Mouse (Mus musculus) liver, embryonic 15.5 days (tissue): ENCODE data around the gene Klra10. TPM values are rescaled to one million over a fixed set of nuclear protein-coding genes. Genes with fewer than 3 reads are reported as not detected.
"Not testable (repeated sequence)": the region's sequence is repeated elsewhere in the genome, so short reads cannot be mapped to it uniquely, and the experiment has no call there.

Experiments used
- ATAC-seq: fragments of 200-750 bp; cut with Nextera tagmentation; 2 replicates; pipeline ENCODE4 v1.8.0; 2017; ENCODE audit warnings: moderate number of reproducible peaks, mild to moderate bottlenecking, moderate library complexity; ENCODE audit not compliant: insufficient read depth
- H3K27ac ChIP-seq: fragments of 300-500 bp; sonication (generic); replicated peaks from 2 replicates; pipeline ENCODE4 v1.5.1; 2015; ENCODE audit warnings: mild to moderate bottlenecking, inconsistent platforms
- H3K27me3 ChIP-seq: fragments of 300-500 bp; sonication (generic); 2 replicates; pipeline ENCODE4 v1.6.1; 2015; ENCODE audit warnings: mild to moderate bottlenecking, inconsistent platforms
- H3K36me3 ChIP-seq: fragments of 300-500 bp; sonication (generic); replicated peaks from 2 replicates; pipeline ENCODE4 v1.6.1; 2015; ENCODE audit warnings: moderate library complexity, mild to moderate bottlenecking, inconsistent platforms
- H3K4me1 ChIP-seq: fragments of 300-500 bp; sonication (generic); replicated peaks from 2 replicates; pipeline ENCODE4 v1.6.1; 2015; ENCODE audit warnings: inconsistent platforms
- H3K4me2 ChIP-seq: fragments of 300-500 bp; sonication (generic); 2 replicates; pipeline ENCODE4 v1.6.1; 2015; ENCODE audit warnings: moderate library complexity, mild to moderate bottlenecking, inconsistent platforms
- H3K4me3 ChIP-seq: fragments of 300-500 bp; sonication (generic); replicated peaks from 2 replicates; pipeline ENCODE4 v1.5.1; 2015; ENCODE audit warnings: mild to moderate bottlenecking, inconsistent platforms
- H3K9ac ChIP-seq: fragments of 300-500 bp; sonication (generic); 2 replicates; pipeline ENCODE4 v1.6.1; 2015; ENCODE audit warnings: moderate library complexity, mild to moderate bottlenecking, inconsistent platforms
- H3K9me3 ChIP-seq: fragments of 300-500 bp; sonication (generic); replicated peaks from 2 replicates; pipeline ENCODE4 v1.6.1; 2016; ENCODE audit warnings: inconsistent platforms
- WGBS: fragments of 180-500 bp; shearing (Covaris S2); methylation state at CpG from one replicate; pipeline ENCODE4 v1.1.7; 2015; ENCODE audit warnings: mixed read lengths; ENCODE audit not compliant: insufficient replicate concordance; 5-methylcytosine and 5-hydroxymethylcytosine counted together
- polyA plus RNA-seq: library from polyadenylated mRNA; unstranded; fragments of >200 nt; fragmentation: Nextera tagmentation; extraction: Ambion mirVana; gene quantifications from 2 replicates; pipeline ENCODE4 v1.2.1, GENCODE M21; 2015

The Klra10 gene
- polyA plus RNA-seq = not detected in 2 replicates

DNA sequence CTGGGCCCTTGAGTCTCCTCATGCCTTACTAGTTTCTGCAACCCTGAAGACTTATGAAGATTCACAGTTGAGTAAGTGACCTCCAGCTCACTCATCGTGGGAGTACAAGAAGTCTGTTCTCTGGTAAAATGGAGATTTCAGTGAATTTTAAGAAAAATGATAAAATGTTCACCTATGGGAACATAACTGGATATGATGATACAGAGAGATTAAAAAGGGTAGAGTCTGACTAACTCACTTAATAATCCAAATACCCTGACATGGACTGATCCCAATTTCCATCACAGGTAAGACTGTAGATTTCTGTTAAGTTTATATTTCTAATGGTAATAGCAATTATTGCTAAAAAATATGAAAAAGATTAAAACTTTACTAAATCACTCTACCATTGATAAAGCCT, at the start of gene Klra10:
Gene Klra10 (minus strand): TSS at position 101 of the 400 bp plus-strand sequence.
- 48% methylated on average over 1 of the region's 1 CpGs for WGBS
- H3K9ac ChIP-seq, H3K4me1 ChIP-seq, H3K4me3 ChIP-seq, H3K36me3 ChIP-seq, H3K4me2 ChIP-seq, ATAC-seq, H3K9me3 ChIP-seq, H3K27ac ChIP-seq, H3K27me3 ChIP-seq: not testable (repeated sequence)

DNA sequence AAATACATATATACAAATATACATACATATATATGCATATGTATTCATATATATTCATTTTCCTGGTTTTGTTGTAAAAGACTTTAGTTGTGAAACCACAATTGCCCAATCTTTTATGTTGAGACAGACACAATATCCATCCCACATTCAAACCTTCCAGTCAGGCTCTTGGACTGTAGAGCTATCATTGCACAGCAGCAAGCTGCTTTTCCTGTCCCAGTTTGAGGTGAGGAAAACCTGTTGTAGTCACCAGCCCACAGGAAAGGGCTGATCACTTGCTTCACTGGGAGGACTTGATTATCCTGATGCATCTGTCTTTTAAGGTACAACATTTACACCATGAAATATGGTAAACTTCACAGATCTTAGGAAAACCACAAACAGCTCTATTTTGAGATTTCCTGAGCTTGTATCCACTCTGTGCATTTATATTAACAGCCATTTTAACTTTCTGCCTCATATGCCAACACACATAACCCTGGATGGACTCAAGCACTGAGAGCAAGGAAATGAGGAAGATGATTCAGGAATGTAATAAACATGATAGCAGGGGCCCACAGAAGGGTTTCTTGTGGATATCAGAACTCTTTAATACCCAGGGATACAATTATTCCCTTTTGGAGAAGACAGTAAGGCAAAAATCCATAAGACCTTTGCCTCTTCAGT, 6.4 kb upstream of the Klra10 start:
- no peak for ATAC-seq
- Histone ChIP-seq H3K36me3 (no peaks in the 10 kb centered on the region), H3K9ac (no peak overlapping the region), H3K27me3 (no peaks in the 10 kb centered on the region), H3K27ac (no peak overlapping the region), H3K9me3 (no peaks in the 10 kb centered on the region), H3K4me1 (no peaks in the 10 kb centered on the region), H3K4me2 (no peak overlapping the region), H3K4me3 (no peak overlapping the region)

DNA sequence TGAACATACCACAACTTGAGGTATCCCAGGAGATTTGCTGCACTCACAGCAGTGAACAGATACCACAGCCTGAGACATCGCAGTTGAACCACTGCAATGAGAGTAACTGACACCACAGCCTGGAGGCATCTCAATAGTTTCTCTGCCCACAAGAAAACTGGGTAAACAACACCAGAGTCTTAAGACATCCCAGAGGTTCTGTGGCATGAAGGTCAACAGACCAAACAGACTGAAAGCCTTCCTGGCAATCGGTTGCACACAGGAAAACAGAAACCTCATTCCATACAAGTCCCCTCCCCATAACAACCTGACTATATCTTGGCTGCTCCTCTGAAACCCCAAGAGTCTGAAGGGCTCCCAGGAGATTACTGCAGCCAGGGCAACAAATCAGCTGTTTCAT, 26.4 kb downstream of the Klra10 start:
- H3K9me3 ChIP-seq = no peaks in the 10 kb centered on the region

DNA sequence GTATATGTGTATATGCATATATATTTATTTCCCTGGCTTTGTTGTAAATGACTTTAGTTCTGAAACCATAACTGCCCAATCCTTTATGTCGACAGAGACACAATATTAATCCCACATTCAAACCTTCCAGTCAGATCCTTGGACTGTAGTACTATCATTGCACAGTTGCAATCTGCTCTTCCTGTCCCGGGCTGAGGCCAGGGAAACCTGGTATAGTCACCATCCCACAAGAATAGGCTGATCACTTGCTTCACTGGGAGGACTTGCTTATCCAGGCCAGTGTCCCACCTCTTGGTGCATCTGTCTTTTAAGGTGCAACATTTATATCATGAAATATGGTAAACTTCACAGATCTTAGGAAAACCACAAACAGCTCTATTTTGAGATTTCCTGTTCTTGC, 44.2 kb downstream of the Klra10 start:
- H3K27me3 ChIP-seq = no peaks in the 10 kb centered on the region
- no peak overlapping the region for H3K9ac ChIP-seq
- no peaks in the 10 kb centered on the region for H3K9me3 ChIP-seq
- H3K4me1 ChIP-seq = no peaks in the 10 kb centered on the region
- 22% methylated on average over 2 of the region's 2 CpGs for WGBS
- no peak overlapping the region for H3K4me3 ChIP-seq
- no peaks in the 10 kb centered on the region for H3K36me3 ChIP-seq
- no peak for ATAC-seq
- H3K4me2 ChIP-seq = no peak overlapping the region
- H3K27ac ChIP-seq = no peak overlapping the region

More for the DNA sequence above, 26.4 kb downstream of the Klra10 start:
- H3K9ac ChIP-seq = no peak overlapping the region
- WGBS = 68% methylated on average over 2 of the region's 2 CpGs
- no peaks in the 10 kb centered on the region for H3K36me3 ChIP-seq
- no peak for ATAC-seq
- H3K27me3 ChIP-seq = no peaks in the 10 kb centered on the region
- no peak overlapping the region for H3K4me2 ChIP-seq
- H3K27ac ChIP-seq = no peak overlapping the region
- no peaks in the 10 kb centered on the region for H3K4me1 ChIP-seq
- no peak overlapping the region for H3K4me3 ChIP-seq

DNA sequence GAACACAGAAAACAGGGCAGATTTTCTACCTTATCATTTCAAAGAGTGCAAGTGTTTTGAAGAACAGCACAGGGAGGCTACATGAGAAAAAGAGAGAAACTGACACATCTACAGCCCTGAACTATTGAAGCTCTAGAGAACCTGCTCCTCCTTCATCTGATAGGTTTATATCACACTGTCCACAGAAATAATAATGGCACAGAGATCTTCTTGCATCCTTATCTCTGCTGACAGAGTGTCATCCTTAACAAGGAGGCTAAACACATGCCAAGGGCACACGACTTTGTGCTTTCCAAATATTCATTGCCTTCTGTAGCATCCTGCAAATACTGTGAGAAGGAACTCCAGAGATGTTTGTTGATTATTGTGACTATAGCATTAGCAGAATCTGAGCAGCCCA, 45.1 kb downstream of the Klra10 start:
- Histone ChIP-seq H3K4me2 (no peak overlapping the region), H3K9me3 (no peaks in the 10 kb centered on the region), H3K27me3 (no peaks in the 10 kb centered on the region), H3K9ac (no peak overlapping the region), H3K4me3 (no peak overlapping the region), H3K4me1 (no peaks in the 10 kb centered on the region), H3K27ac (no peak overlapping the region), H3K36me3 (no peaks in the 10 kb centered on the region)
- WGBS = 27% methylated on average over 1 of the region's 1 CpGs
- ATAC-seq = no peak

DNA sequence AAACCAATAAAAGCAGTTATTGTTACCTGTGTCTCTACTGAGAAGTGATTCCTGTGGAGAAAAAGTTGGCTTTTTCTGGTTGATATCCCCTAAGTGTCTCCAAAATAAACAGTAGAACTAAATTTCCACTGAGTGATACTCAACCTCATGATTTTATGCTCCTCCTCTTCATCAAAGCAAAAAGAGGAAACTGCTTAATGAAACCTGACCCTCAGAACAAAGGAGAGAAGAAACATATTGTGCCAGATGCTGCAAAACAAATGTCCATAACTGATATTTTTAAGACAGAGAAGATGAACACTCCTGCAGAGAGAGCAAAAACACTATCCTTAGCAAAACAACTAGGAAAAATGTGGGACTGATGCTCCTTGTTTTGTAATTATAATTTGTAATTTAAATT, 48.5 kb downstream of the Klra10 start, which contains the start of gene Klra7:
Gene Klra7 (minus strand): TSS at position 101 of the 400 bp plus-strand sequence.
- Histone ChIP-seq H3K4me2 (no peak within 1 kb of the TSS), H3K9ac (no peak within 1 kb of the TSS), H3K27ac (no peak within 1 kb of the TSS), H3K36me3 (no peaks in the 10 kb centered on the region), H3K4me1 (no peaks in the 10 kb centered on the region), H3K4me3 (no peak within 1 kb of the TSS), H3K27me3 (no peaks in the 10 kb centered on the region), H3K9me3 (no peaks in the 10 kb centered on the region)
- ATAC-seq = no peak

Other genes with a start within 250 kb of the Klra10 start
- gene Klra4, start 214.7 kb downstream of the Klra10 start, polyA plus RNA-seq = not detected in 2 replicates
- not detected in 2 replicates for gene Klra8, start 152.0 kb downstream of the Klra10 start, polyA plus RNA-seq
- not detected in 2 replicates for gene Klra9, start 88.8 kb downstream of the Klra10 start, polyA plus RNA-seq
- gene Klra7, start 48.6 kb downstream of the Klra10 start, polyA plus RNA-seq = not detected in 2 replicates
- not detected in 2 replicates for gene Klra3, start 55.6 kb upstream of the Klra10 start, polyA plus RNA-seq
- not detected in 2 replicates for gene Klra1, start 104.9 kb upstream of the Klra10 start, polyA plus RNA-seq